Mouse (Mus musculus) T-helper 17 cell (primary cell): ENCODE results near the gene Map2k6.

Experiments used
- in situ Hi-C, 2 experiments: fragments of 300-600 bp; cut with MboI, MseI; formaldehyde crosslinking; loops; 1 replicate in 1 of 2; 2 replicates in 1 of 2; pipeline ENCODE4 v1.15.1; 2025; ENCODE audit warnings: high pct_unique_total_duplicates in 2 of 2

Gene Map2k6

GRCm38 (mm10) chr11:110477961-110478869 is 79.3 kb downstream of the Map2k6 start:
- in situ Hi-C loops, result no loop called here

- in situ Hi-C loops, result no loop called here
Observed at GRCm38 (mm10) chr11:110478978-110479384, 80.1 kb downstream of the Map2k6 start.

- in situ Hi-C loops, result loop anchor here (5.0 kb wide), 3 partner anchors 39 to 84 kb away; partner anchors contain the start of gene Map2k6 (in 1 of the 2)
Observed at GRCm38 (mm10) chr11:110481406-110481805, 82.5 kb downstream of the Map2k6 start.

- in situ Hi-C loops, result loop anchor here (5.0 kb wide), 3 partner anchors 40 to 85 kb away; partner anchors contain the start of gene Map2k6 (in 1 of the 2)
Observed at GRCm38 (mm10) chr11:110482176-110482575, 83.3 kb downstream of the Map2k6 start.

GRCm38 (mm10) chr11:110482649-110483048 is 83.7 kb downstream of the Map2k6 start:
- in situ Hi-C loops, result loop anchor here (5.0 kb wide), 3 partner anchors 40 to 85 kb away; partner anchors contain the start of gene Map2k6 (in 1 of the 2)

GRCm38 (mm10) chr11:110483165-110483564 is 84.2 kb downstream of the Map2k6 start:
- in situ Hi-C loops, result loop anchor here (5.0 kb wide), 3 partner anchors 41 to 86 kb away; partner anchors contain the start of gene Map2k6 (in 1 of the 2)

- in situ Hi-C loops, result loop anchor here (5.0 kb wide), 3 partner anchors 42 to 87 kb away; partner anchors contain the start of gene Map2k6 (in 1 of the 2)
Observed at GRCm38 (mm10) chr11:110484426-110484825, 85.5 kb downstream of the Map2k6 start.

GRCm38 (mm10) chr11:110485081-110485480 is 86.2 kb downstream of the Map2k6 start:
- in situ Hi-C loops, result no loop called here

- in situ Hi-C loops, result no loop called here
Observed at GRCm38 (mm10) chr11:110487796-110488195, 88.9 kb downstream of the Map2k6 start.

- in situ Hi-C loops, result no loop called here
Observed at GRCm38 (mm10) chr11:110488301-110488700, 89.4 kb downstream of the Map2k6 start.

GRCm38 (mm10) chr11:110495323-110496060 is 96.6 kb downstream of the Map2k6 start:
- in situ Hi-C loops, result loop anchor here (5.0 kb wide), 2 partner anchors 128 to 133 kb away; no protein-coding TSS in a partner anchor

GRCm38 (mm10) chr11:110496061-110496446 is 97.1 kb downstream of the Map2k6 start:
- in situ Hi-C loops, result loop anchor here (5.0 kb wide), 2 partner anchors 129 to 134 kb away; no protein-coding TSS in a partner anchor

GRCm38 (mm10) chr11:110497743-110498142 is 98.8 kb downstream of the Map2k6 start:
- in situ Hi-C loops, result loop anchor here (5.0 kb wide), 2 partner anchors 130 to 135 kb away; no protein-coding TSS in a partner anchor

GRCm38 (mm10) chr11:110498651-110499213 is 99.8 kb downstream of the Map2k6 start:
- in situ Hi-C loops, result loop anchor here (5.0 kb wide), 2 partner anchors 131 to 136 kb away; no protein-coding TSS in a partner anchor

GRCm38 (mm10) chr11:110502937-110503670 is 104.2 kb downstream of the Map2k6 start:
- in situ Hi-C loops, result no loop called here

GRCm38 (mm10) chr11:110511466-110511865 is 112.5 kb downstream of the Map2k6 start:
- in situ Hi-C loops, result loop anchor here in 1 of 2 experiments (10.0 kb wide), 2 partner anchors 617 to 1393 kb away; no protein-coding TSS in a partner anchor

GRCm38 (mm10) chr11:110518648-110519047 is 119.7 kb downstream of the Map2k6 start:
- in situ Hi-C loops, result loop anchor here in 1 of 2 experiments (10.0 kb wide), 2 partner anchors 624 to 1386 kb away; no protein-coding TSS in a partner anchor

GRCm38 (mm10) chr11:110522906-110523305 is 124.0 kb downstream of the Map2k6 start:
- in situ Hi-C loops, result no loop called here

- in situ Hi-C loops, result loop anchor here in 1 of 2 experiments (25.0 kb wide), 1 partner anchor 511 kb away; no protein-coding TSS in a partner anchor
Observed at GRCm38 (mm10) chr11:110526156-110526555, 127.2 kb downstream of the Map2k6 start.

- in situ Hi-C loops, result loop anchor here (10.0 to 25.0 kb wide), 4 partner anchors 506 to 994 kb away; partner anchors contain the start of gene Kcnj2 (in 1 of the 2)
Observed at GRCm38 (mm10) chr11:110531087-110531486, 132.2 kb downstream of the Map2k6 start.
